Mouse (Mus musculus) MN1 (cell line): ENCODE measurements around the gene Pwwp2b.

Experiments used
- DNase-seq: peaks from one replicate; pipeline ENCODE4 v3.0.0-alpha.2; 2016; ENCODE audit warnings: low spot score

Pwwp2b gene

DNA sequence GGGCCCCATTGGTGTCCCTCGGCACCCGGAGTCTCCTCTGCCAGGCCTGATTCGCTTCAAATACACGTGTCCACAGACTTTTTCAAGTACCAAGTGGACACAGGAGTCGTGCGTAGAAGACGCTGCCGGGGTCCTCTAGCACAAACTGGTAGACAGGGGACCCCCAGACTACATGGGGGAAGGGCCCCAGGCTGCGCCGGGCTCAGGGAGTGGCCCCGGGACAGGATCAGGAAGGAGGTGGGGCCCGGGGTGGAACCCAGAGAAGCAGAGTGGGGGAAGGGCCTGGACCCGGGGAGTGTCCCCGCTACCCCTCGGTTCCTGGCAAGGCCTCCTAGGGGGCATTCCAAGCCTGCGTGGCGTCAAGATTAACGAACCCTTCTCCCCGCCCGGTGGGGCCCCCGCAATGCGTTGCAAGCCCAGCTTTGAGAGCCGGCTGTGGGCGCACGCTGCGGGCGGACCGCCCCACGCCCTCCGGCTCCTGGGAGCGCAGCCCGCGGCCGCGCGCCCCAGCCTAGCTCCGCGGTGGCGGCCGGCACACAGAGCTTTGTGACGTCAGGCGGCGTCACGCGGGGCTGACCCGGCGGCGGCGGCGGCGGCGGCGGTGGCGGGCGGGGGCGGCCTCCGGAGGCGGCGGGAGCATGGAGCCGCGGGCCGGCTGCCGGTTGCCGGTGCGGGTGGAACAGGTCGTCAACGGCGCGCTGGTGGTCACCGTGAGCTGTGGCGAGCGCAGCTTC, at the start of gene Pwwp2b:
Pwwp2b (plus strand) TSS at position 602 of the 734 bp plus-strand sequence.
- peak; percentile 82 for DNase-seq

- DNase-seq = peak; percentile 78
Observed at GRCm38 (mm10) chr7:139200108-139200507, 48.2 kb upstream of the Pwwp2b start.

- no peak for DNase-seq
Observed at GRCm38 (mm10) chr7:139201209-139201608, 47.1 kb upstream of the Pwwp2b start.

GRCm38 (mm10) chr7:139208023-139208772, 40.1 kb upstream of the Pwwp2b start:
- peak; percentile 74 for DNase-seq

- no peak for DNase-seq
Observed at GRCm38 (mm10) chr7:139208773-139209095, 39.5 kb upstream of the Pwwp2b start.

DNA sequence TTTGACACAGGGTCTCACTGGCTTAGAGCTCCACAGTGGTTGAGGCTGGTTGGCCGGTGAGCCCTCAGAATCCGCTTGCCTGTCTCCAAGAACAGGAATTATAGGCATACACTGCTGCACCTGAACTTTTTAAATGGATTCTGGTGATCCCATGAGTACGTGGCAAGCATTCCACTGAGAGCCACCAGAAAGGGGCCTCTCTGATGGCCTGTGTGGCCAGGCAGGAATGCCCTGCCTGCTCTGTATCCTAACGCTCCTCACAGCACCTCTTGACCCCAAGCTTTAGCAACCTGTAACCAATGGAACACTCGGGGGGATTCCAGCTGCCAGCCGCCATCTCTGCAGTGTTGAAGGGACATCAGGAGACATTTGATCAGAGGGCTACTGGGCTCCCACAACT, 36.5 kb upstream of the Pwwp2b start:
- no peak for DNase-seq

- peak; percentile 99 for DNase-seq
Observed at GRCm38 (mm10) chr7:139212754-139213745, 35.2 kb upstream of the Pwwp2b start, which contains the start of the genes Lrrc27 and Stk32c. Gene Lrrc27, plus strand, starts transcription at chr7:139212988. Gene Stk32c, minus strand, starts transcription at chr7:139213307.

DNA sequence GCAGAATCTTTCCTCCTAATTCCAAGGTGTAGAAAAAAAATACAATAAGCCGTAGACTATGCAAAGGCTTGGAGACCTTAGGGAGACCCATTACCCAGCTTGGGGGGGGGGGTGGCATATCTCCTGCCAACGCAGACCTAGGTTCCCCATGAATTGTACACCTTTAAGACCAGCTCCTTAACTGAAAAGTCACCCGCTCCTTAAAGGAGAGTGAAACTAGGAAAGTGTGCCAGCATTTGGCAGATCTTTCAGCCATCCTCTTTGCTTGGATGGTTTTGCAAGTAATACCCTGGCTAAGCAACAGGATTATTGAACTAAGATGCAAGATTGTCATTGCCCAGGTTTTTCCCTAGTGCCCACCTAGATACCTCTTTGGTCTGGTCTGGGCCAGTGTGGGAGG, 34.5 kb upstream of the Pwwp2b start:
- DNase-seq = no peak

DNA sequence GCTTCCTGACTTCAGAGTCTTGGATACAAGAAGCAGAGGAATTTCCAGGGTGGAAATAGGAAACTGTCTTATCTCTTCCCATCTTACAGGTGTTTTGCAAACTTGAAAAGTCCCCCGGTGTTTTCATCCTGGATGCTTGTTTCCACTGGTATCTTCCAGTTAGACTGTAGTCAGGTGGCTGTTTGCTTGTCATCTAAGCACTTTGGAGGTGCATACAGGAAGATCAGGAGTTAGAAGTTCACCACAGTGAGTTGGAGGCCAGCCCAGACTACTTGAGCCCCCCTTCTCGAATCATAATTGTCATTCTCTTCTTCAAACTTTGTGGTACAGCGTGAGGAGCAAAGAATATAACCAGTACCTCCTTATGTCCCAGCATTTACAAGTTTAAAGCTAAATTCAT, 34.1 kb upstream of the Pwwp2b start:
- no peak for DNase-seq

- no peak for DNase-seq
Observed at GRCm38 (mm10) chr7:139214596-139215340, 33.5 kb upstream of the Pwwp2b start.

DNA sequence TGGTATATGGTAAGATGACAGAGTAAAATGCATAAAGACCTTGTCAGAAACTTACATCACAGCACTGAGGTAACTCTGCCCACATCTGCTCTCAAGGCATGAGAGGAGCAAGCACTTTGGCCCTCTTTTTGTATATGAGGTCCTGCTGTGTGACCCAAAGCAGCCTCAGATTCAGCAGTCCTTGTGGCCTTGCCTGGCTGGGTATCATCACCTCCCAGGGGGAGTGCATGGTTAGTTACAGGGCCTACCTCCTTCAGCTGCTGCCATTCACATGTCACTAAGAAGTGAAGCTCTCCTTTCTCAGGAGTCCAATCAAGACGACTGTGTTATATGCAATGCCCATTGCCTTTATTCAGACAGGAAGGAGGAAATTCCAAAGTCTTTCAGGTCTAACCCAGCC, 32.8 kb upstream of the Pwwp2b start:
- DNase-seq = no peak

DNA sequence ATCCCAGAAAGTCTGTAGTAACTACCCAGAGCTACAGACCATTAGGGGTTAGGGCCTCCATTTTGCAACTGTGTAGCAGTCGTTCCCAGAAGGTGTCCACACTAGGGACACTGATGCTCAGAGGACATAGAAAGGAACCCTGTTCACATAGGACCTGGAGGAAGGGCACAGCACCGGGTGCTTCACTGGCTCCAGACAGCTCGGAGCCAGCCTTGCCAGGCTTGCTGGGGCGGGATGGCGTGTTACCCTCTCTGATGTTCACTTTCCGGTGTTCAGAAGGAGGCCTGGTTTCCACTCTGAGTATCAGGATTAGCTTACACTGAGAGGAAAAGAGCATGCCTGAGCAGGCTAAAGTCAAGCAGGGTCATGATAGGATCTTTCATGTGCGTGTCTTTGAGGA, 32.3 kb upstream of the Pwwp2b start:
- DNase-seq = no peak

- no peak for DNase-seq
Observed at GRCm38 (mm10) chr7:139216464-139216863, 31.8 kb upstream of the Pwwp2b start.

DNA sequence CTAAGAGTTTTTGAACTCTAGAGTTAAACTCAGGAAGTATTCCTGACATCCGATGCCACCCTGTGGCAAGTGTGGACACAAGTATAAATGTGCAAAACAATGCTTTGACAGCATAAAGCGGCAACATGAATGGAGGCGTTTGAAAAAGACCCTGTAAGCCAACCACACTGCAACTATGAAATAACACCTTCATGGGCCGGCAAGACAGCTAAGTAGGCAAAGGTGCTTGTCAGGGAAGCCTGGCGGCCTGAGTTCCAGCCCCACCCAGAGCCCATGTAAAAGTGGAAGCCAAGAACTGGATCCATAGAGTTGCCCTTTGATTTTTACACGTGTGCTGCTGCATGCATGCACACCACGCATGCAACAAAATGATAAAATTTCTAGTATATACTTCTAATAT, 31.2 kb upstream of the Pwwp2b start:
- no peak for DNase-seq

DNA sequence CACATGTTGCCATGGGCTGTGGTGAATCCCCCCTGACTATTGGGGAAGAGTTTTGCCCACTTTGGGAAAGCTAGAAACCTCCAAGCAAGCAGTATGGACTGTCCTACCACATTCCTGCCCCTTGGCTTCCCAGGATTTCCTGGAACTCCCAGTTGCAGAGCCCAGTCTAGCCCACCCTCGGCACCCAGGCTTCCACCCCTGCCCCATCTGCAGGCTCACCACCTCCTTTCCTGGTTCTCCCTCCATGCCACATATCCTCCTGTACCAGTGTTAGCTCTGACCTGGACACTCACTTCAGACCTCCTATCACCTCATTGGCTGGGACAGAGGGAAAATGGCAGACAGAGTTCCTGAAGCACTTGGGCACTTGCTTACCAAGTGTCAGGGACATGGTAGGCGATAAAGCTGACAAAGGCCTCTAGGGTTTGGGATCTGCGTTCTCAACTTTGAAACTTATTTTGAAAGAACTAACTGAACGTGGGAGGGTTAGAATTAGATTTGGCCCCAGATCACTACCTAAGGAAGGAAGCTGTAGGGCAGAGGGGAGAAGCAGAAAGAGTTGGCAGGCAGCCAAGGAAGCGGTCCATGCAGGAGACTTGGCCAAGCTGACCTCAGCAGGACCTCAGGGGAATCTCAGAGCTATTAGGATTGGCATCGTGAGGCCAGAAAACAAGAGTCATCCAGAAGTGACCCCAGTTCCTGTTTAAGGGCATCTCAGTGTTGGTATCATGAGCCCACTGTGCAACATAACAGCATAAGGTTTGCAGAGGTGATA, 29.5 kb upstream of the Pwwp2b start:
- DNase-seq = peak; percentile 80

- no peak for DNase-seq
Observed at GRCm38 (mm10) chr7:139219486-139219885, 28.8 kb upstream of the Pwwp2b start.

DNA sequence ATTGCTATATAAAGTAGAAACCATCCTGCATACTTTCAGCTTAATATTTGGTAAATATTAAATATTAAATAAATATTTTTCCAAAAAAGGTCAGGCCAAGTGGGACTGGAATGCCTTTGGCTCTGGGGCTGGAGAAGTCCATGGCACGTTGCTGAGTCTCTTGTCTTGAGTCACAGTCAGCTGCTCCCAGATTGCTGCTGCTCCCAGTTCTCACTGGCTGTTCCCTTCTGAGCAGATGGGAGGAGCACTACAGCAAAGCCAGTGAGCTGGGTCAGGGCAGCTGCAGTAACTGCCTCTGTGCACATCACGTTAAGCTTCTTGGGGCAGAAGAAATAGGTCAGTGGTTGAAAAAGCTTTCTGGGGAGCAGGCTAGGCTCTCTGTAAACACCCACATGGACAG, 28.0 kb upstream of the Pwwp2b start:
- DNase-seq = peak; percentile 63

GRCm38 (mm10) chr7:139221072-139221471, 27.2 kb upstream of the Pwwp2b start:
- DNase-seq = no peak

DNA sequence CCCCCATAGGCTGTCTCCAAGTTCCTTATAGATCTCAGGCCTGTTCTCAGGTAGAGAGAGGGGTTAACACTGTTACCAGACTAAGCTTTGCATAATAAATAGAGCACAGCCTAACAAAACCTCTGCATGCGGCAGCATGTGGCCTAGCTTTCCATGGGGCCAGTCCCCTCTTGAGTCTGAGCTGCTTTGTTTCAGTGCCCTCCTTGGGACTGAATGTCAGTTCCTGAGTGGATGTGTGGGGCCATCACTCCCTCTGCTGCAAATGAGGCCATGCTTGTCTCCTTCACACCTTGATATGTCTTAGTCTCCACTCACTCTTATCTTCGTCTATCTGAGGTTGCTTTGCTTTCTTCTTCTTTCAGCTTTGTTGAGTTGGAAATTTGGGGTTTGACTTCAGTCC, 26.4 kb upstream of the Pwwp2b start:
- no peak for DNase-seq

GRCm38 (mm10) chr7:139222341-139222740, 25.9 kb upstream of the Pwwp2b start:
- DNase-seq = no peak

DNA sequence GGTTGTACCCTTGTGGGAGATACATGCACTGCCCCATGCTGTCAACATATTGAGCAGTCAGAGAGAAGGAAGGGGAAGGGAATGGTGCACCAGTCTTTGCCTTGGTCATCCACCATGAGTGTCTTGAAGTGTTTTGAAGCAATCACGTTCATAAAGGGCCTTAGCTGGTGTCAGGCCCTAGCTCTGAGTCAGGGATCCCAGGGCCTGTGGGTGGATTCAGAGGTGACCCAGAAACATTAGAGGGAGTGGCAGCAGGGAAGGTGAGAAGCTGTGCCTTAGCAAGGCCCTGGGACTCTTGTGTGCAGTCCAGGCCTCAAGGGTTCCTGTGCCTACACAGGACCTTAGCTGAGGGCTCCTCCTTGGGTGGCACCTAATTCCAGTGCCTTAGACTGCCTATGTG, 24.2 kb upstream of the Pwwp2b start:
- DNase-seq = no peak
